Mouse (Mus musculus) thymus, adult 18-20 months (tissue): Measurements from ENCODE around the gene Irf7.

Source experiments
- DNase-seq, 2 experiments: peaks; one replicate each; pipeline ENCODE4 v3.0.0; 2022; ENCODE audit warnings: mixed read lengths in 2 of 2

Gene Irf7

GRCm38 (mm10) chr7:141265739-141266561 lies at the start of gene Irf7:
Irf7 (minus strand) TSS chr7:141266481.
- DNase-seq, result peak; percentile 40 to 69

- DNase-seq, result peak; percentile 36 to 44
These were observed 49.7 kb upstream of the Irf7 start for GRCm38 (mm10) chr7:141315974-141316373.

- no peak for DNase-seq
These were observed 48.8 kb upstream of the Irf7 start for GRCm38 (mm10) chr7:141315076-141315475.

GRCm38 (mm10) chr7:141314416-141314815 lies 48.1 kb upstream of the Irf7 start:
- no peak for DNase-seq

GRCm38 (mm10) chr7:141304537-141304936 lies 38.3 kb upstream of the Irf7 start:
- no peak for DNase-seq

GRCm38 (mm10) chr7:141302702-141303268 lies 36.5 kb upstream of the Irf7 start:
- DNase-seq, result peak in 1 of 2 experiments; percentile 36

- DNase-seq, result no peak
These were observed 35.1 kb upstream of the Irf7 start for GRCm38 (mm10) chr7:141301386-141301785.

- DNase-seq, result no peak
These were observed 32.9 kb upstream of the Irf7 start for GRCm38 (mm10) chr7:141299175-141299574.

GRCm38 (mm10) chr7:141297926-141298650 lies 31.8 kb upstream of the Irf7 start:
- no peak for DNase-seq

- no peak for DNase-seq
These were observed 28.2 kb upstream of the Irf7 start for GRCm38 (mm10) chr7:141294479-141294878.

- no peak for DNase-seq
These were observed 27.7 kb upstream of the Irf7 start for GRCm38 (mm10) chr7:141293852-141294471.

- DNase-seq, result no peak
These were observed 26.5 kb upstream of the Irf7 start for GRCm38 (mm10) chr7:141292583-141293388.

GRCm38 (mm10) chr7:141291921-141292582 lies 25.8 kb upstream of the Irf7 start, which contains the start of gene Drd4:
Drd4 (plus strand) TSS chr7:141292006.
- no peak for DNase-seq

- no peak for DNase-seq
These were observed 21.8 kb upstream of the Irf7 start for GRCm38 (mm10) chr7:141288042-141288441.

GRCm38 (mm10) chr7:141282756-141283155 lies 16.5 kb upstream of the Irf7 start:
- no peak for DNase-seq

GRCm38 (mm10) chr7:141281442-141281841 lies 15.2 kb upstream of the Irf7 start:
- no peak for DNase-seq

GRCm38 (mm10) chr7:141278766-141279590 lies 12.7 kb upstream of the Irf7 start, which contains the start of gene Sct:
Sct (minus strand) TSS chr7:141279133.
- DNase-seq, result no peak

- DNase-seq, result no peak
These were observed 11.7 kb upstream of the Irf7 start for GRCm38 (mm10) chr7:141277701-141278678.

GRCm38 (mm10) chr7:141276546-141276945 lies 10.3 kb upstream of the Irf7 start, which contains the start of gene Cdhr5:
Cdhr5 (minus strand) TSS chr7:141276786.
- no peak for DNase-seq
